15 mouse cellular contexts compared by ENCODE assay signal in the genomic region with DNA sequence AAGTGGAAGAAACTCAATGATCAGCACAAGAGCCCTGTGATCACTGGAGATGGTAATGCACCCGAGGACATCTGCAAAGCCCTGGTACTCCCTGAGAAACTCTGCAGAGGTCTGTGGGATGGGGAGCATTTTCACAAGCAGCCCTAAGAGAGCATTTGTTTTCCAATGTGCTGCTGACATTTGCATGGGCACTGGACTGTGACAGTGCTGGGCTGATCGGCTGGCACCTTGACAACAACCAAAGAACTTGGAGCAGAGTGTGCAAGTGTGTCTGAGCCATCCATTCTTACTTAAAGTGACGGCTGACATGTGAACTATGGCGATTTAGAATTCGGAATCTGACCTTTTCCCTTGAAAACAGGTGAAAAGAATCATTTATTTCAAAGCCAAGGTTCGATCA. TPM values are rescaled to one million over a fixed set of nuclear protein-coding genes. Genes with fewer than 3 reads are reported as not detected.
A peak's percentile ranks its signal among the peaks of the same experiment; 100 is the strongest.
DNase-seq lines count a peak whose midpoint lies in the region; ATAC-seq and TF ChIP-seq lines count a peak whose summit lies in the region.
"Had no signal": no experiment of that assay in that cellular context is flagged by ENCODE, and none has a peak within 500 bp of the region (broad histone marks: within the 10 kb centered on the region; RNA-seq: fewer than 3 reads in every experiment).

No protein-coding gene starts in this region.

- TF ChIP-seq CTCF in brain, embryonic 14.5 days (IDR thresholded peaks at IDR 0.05; ENCODE audit: borderline replicate concordance, extremely low read depth, insufficient read depth, insufficient read length), result no peak
- no peak for TF ChIP-seq CTCF in hindbrain, postnatal 0 days (IDR thresholded peaks at IDR 0.05; ENCODE audit: low read depth)

- no peaks in the 10 kb centered on the region for H3K36me3 ChIP-seq in kidney, embryonic 16.5 days (ENCODE audit: insufficient read depth, low read length)
- H3K36me3 ChIP-seq in hindbrain, postnatal 0 days (ENCODE audit: insufficient read depth, low read length), result no peaks in the 10 kb centered on the region
- no peaks in the 10 kb centered on the region for H3K36me3 ChIP-seq in midbrain, embryonic 11.5 days (ENCODE audit: control insufficient read depth, insufficient read depth, low read length)
- H3K36me3 ChIP-seq in heart, embryonic 11.5 days (ENCODE audit: control insufficient read depth, insufficient read depth, low read length), result no peaks in the 10 kb centered on the region
- H3K36me3 ChIP-seq: embryonic facial prominence, embryonic 12.5 days; G1E had no signal

- no peak overlapping the region for H3K9ac ChIP-seq in kidney, embryonic 16.5 days (replicated peaks; ENCODE audit: low read length)
- H3K9ac ChIP-seq in hindbrain, postnatal 0 days (replicated peaks; ENCODE audit: low read length), result no peak overlapping the region
- H3K9ac ChIP-seq in midbrain, embryonic 11.5 days (ENCODE audit: low read length), result no peak overlapping the region
- no peak overlapping the region for H3K9ac ChIP-seq in heart, embryonic 11.5 days (ENCODE audit: low read depth, low read length)
- H3K9ac ChIP-seq: embryonic facial prominence, embryonic 12.5 days had no signal

- no peak overlapping the region for H3K27ac ChIP-seq in kidney, embryonic 16.5 days (ENCODE audit: low read length)
- no peak overlapping the region for H3K27ac ChIP-seq in hindbrain, postnatal 0 days
- H3K27ac ChIP-seq in midbrain, embryonic 11.5 days (ENCODE audit: low read depth, low read length), result peak overlapping the region; percentile 32; the same call in 1 of the 2 replicates
- H3K27ac ChIP-seq in heart, embryonic 11.5 days (ENCODE audit: low read depth, low read length), result no peak overlapping the region
- H3K27ac ChIP-seq: embryonic facial prominence, embryonic 12.5 days had no signal

- no peaks in the 10 kb centered on the region for H3K27me3 ChIP-seq in kidney, embryonic 16.5 days (ENCODE audit: insufficient read depth, low read length)
- no peaks in the 10 kb centered on the region for H3K27me3 ChIP-seq in hindbrain, postnatal 0 days (ENCODE audit: insufficient read depth, low read length)
- H3K27me3 ChIP-seq in midbrain, embryonic 11.5 days (ENCODE audit: control insufficient read depth, insufficient read depth, low read length), result no peaks in the 10 kb centered on the region
- no peaks in the 10 kb centered on the region; the same call in 1 of the 2 replicates for H3K27me3 ChIP-seq in heart, embryonic 11.5 days (ENCODE audit: control insufficient read depth, insufficient read depth, low read length)
- H3K27me3 ChIP-seq: embryonic facial prominence, embryonic 12.5 days had no signal

- 60% methylated on average over 6 of the region's 6 CpGs for WGBS in kidney, embryonic 16.5 days
- WGBS in hindbrain, postnatal 0 days, result 33% methylated on average over 6 of the region's 6 CpGs
- 43% methylated on average over 6 of the region's 6 CpGs for WGBS in midbrain, embryonic 11.5 days
- 65% methylated on average over 6 of the region's 6 CpGs for WGBS in heart, embryonic 11.5 days (ENCODE audit: insufficient replicate concordance)

- no peak overlapping the region for H3K4me2 ChIP-seq in kidney, embryonic 16.5 days (replicated peaks; ENCODE audit: low read depth, low read length)
- no peak overlapping the region for H3K4me2 ChIP-seq in hindbrain, postnatal 0 days (ENCODE audit: low read depth, low read length)
- H3K4me2 ChIP-seq in midbrain, embryonic 11.5 days, result no peak overlapping the region
- H3K4me2 ChIP-seq in heart, embryonic 11.5 days, result no peak overlapping the region
- H3K4me2 ChIP-seq: embryonic facial prominence, embryonic 12.5 days had no signal

- no peak for ATAC-seq in kidney, embryonic 16.5 days (ENCODE audit: low FRiP score, low TSS enrichment)
- peak; percentile 73 for ATAC-seq in hindbrain, postnatal 0 days
- peak; percentile 65 for ATAC-seq in midbrain, embryonic 11.5 days (ENCODE audit: low FRiP score)
- no peak for ATAC-seq in heart, embryonic 11.5 days (replicated peaks; ENCODE audit: insufficient number of reproducible peaks, low FRiP score, low TSS enrichment)

- H3K4me3 ChIP-seq in kidney, embryonic 16.5 days (ENCODE audit: low read length), result no peak overlapping the region
- H3K4me3 ChIP-seq in hindbrain, postnatal 0 days (ENCODE audit: low read length), result no peak overlapping the region
- no peak overlapping the region for H3K4me3 ChIP-seq in midbrain, embryonic 11.5 days (ENCODE audit: low read depth, low read length)
- H3K4me3 ChIP-seq in heart, embryonic 11.5 days (ENCODE audit: low read depth, low read length), result no peak overlapping the region
- H3K4me3 ChIP-seq: embryonic facial prominence, embryonic 12.5 days had no signal

- no peaks in the 10 kb centered on the region for H3K9me3 ChIP-seq in kidney, embryonic 16.5 days (ENCODE audit: low read length)
- H3K9me3 ChIP-seq in hindbrain, postnatal 0 days (ENCODE audit: low read length), result no peaks in the 10 kb centered on the region
- no peaks in the 10 kb centered on the region for H3K9me3 ChIP-seq in midbrain, embryonic 11.5 days (ENCODE audit: control insufficient read depth, low read length)
- no peaks in the 10 kb centered on the region for H3K9me3 ChIP-seq in heart, embryonic 11.5 days (replicated peaks; ENCODE audit: control insufficient read depth, low read length)
- H3K9me3 ChIP-seq: embryonic facial prominence, embryonic 12.5 days; G1E had no signal

- DNase-seq in kidney, adult 18-20 months, result peak; percentile 11
- peak; percentile 52 for DNase-seq in brain, embryonic 14.5 days (ENCODE audit: low read depth)
- peak; percentile 47 for DNase-seq in hindbrain, postnatal 0 days (ENCODE audit: low spot score)
- DNase-seq in midbrain, embryonic 11.5 days (ENCODE audit: low spot score, missing footprints), result no peak
- DNase-seq in left cerebral cortex, adult 11 months (ENCODE audit: low spot score), result no peak
- DNase-seq in layer of hippocampus, adult 8-10 months (ENCODE audit: low spot score in 2 of 2), result no peak
- DNase-seq: adrenal gland, postnatal 14 days; cerebellum, postnatal 36 days; lung, adult 2 months; lung, postnatal 4 days; thymus, postnatal 25 days had no signal

- no peak for TF ChIP-seq POLR2A in brain, embryonic 14.5 days (IDR thresholded peaks at IDR 0.05; ENCODE audit: borderline replicate concordance, extremely low read depth, insufficient read depth, insufficient read length, poor library complexity, severe bottlenecking)

- no peaks in the 10 kb centered on the region for H3K4me1 ChIP-seq in kidney, embryonic 16.5 days (ENCODE audit: insufficient read depth, low read length)
- peaks cover 6% of the 10 kb centered on the region; the same call in 1 of the 2 replicates for H3K4me1 ChIP-seq in hindbrain, postnatal 0 days (ENCODE audit: insufficient read depth, low read length)
- peaks cover 8% of the 10 kb centered on the region; the same call in 1 of the 2 replicates for H3K4me1 ChIP-seq in midbrain, embryonic 11.5 days (ENCODE audit: control insufficient read depth, insufficient read depth, low read length)
- H3K4me1 ChIP-seq in heart, embryonic 11.5 days (ENCODE audit: control insufficient read depth, insufficient read depth, low read length), result no peaks in the 10 kb centered on the region

RNA-seq across cellular contexts. Expression of a gene that starts 49.4 kb away (rescaled TPM):
- polyA plus RNA-seq in kidney, embryonic 16.5 days (2015; fragmentation: Nextera tagmentation; extraction: Ambion mirVana), result 0.05 and 0.06 TPM in 2 replicates
- polyA plus RNA-seq in brain, embryonic 14.5 days (2012; rRNA removed), result 6.1 and 8.3 TPM in 2 replicates
- 19.9 and 28.8 TPM in 2 replicates for total RNA-seq in hindbrain, postnatal 0 days (2014; rRNA removed)
- 5.1 and 5.5 TPM in 2 replicates for polyA plus RNA-seq in hindbrain, postnatal 0 days (2015; fragmentation: Nextera tagmentation; extraction: Ambion mirVana)
- 1.4 and 1.9 TPM in 2 replicates for polyA plus RNA-seq in midbrain, embryonic 11.5 days (2014; fragmentation: Nextera tagmentation; extraction: Ambion mirVana)
- polyA plus RNA-seq in heart, embryonic 11.5 days (2014; fragmentation: Nextera tagmentation; extraction: Ambion mirVana), result 0.07 TPM in 1 of 2 replicates, not detected in the other
- 100 to 1,000 TPM; 285 to 322 (median 298) TPM for total RNA-seq in layer of hippocampus, adult 8-10 months (2022)
- polyA plus RNA-seq: G1E had no signal

Comparison
In these comparisons a context has a peak if more than half of its experiments do, and no peak if none do; other contexts are left out.
1. DNase-seq: peak in kidney, adult 18-20 months (single experiment), brain, embryonic 14.5 days (single experiment) and hindbrain, postnatal 0 days (single experiment); none in midbrain, embryonic 11.5 days (single experiment), left cerebral cortex, adult 11 months (single experiment) and layer of hippocampus, adult 8-10 months (0 of 2).
2. ATAC-seq: peak in hindbrain, postnatal 0 days (single experiment) and midbrain, embryonic 11.5 days (single experiment); none in kidney, embryonic 16.5 days (single experiment) and heart, embryonic 11.5 days (single experiment).